Mouse (Mus musculus): ENCODE data around the gene Cyp2c68. TPM values are rescaled to one million over a fixed set of nuclear protein-coding genes. Genes with fewer than 3 reads are reported as not detected.
A peak's percentile ranks its signal among the peaks of the same experiment; 100 is the strongest.
"Not testable (repeated sequence)": the region's sequence is repeated elsewhere in the genome, so short reads cannot be mapped to it uniquely, and the experiment has no call there.

Gene Cyp2c68
- polyA plus RNA-seq (2014; fragmentation: Nextera tagmentation; extraction: Ambion mirVana) = 47.2 and 49.0 TPM in 2 replicates

DNA sequence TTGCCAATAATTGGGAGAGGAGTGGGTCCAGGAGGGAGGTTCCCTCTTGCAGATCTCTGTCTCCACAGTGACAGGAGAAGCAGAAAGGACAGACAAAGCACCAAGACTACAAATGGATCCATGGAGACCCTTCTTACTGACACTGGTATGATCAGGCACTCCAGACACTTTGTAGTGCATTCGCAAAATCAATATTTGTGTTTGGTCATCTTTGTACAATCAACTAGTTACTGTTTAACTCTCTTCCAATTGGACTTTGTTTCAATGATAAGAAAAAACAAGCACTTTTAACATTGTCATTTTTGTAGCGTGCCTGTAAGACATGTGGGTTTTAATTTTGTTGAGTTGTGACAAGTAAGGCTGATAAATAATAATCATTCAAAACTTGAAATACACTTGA, at the start of gene Cyp2c68:
Gene Cyp2c68 (minus strand): TSS at position 135 of the 400 bp plus-strand sequence.
- Histone ChIP-seq H3K27ac (ENCODE audit: low read depth, low read length) (no peak within 1 kb of the TSS), H3K9me3 (ENCODE audit: control insufficient read depth, low read length) (no peaks in the 10 kb centered on the region), H3K9ac (ENCODE audit: low read depth, low read length) (no peak within 1 kb of the TSS), H3K4me2 (no peak within 1 kb of the TSS), H3K27me3 (replicated peaks; ENCODE audit: control insufficient read depth, insufficient read depth, low read length) (no peaks in the 10 kb centered on the region), H3K4me3 (ENCODE audit: low read depth, low read length) (no peak within 1 kb of the TSS), H3K4me1 (replicated peaks; ENCODE audit: control insufficient read depth, insufficient read depth, low read length) (no peaks in the 10 kb centered on the region), H3K36me3 (ENCODE audit: control insufficient read depth, insufficient read depth, low read length) (no peaks in the 10 kb centered on the region)
- 66% methylated on average over 2 of the region's 2 CpGs for WGBS
- DNase-seq (ENCODE audit: low spot score) (no peak), ATAC-seq (replicated peaks; ENCODE audit: low FRiP score) (peak; percentile 57; the same call in 1 of the 2 replicates)

DNA sequence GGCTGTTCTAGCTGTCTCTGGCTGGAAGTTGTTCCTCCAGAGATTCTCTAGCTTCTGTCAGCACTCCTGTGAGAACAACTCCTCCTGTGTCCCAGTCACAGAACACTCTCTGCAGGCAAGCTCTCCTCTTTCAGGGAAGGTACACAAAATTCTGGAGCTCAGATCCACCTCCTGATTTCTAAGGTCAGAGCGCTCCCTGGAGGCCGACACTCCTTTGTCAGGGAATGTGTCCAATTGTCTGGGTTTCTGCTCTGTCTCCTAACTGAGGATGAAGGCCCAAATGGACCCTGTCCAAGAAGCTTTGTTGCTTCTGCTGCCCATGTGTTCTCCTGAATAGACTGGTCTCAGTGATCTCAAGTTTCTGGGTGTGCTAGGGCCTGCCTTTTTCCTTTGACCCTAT, 44.6 kb upstream of the Cyp2c68 start:
- H3K4me3 ChIP-seq (ENCODE audit: low read depth, low read length); H3K4me1 ChIP-seq (replicated peaks; ENCODE audit: control insufficient read depth, insufficient read depth, low read length); H3K36me3 ChIP-seq (ENCODE audit: control insufficient read depth, insufficient read depth, low read length); H3K27ac ChIP-seq (ENCODE audit: low read depth, low read length); DNase-seq (ENCODE audit: low spot score); H3K4me2 ChIP-seq; H3K9me3 ChIP-seq (ENCODE audit: control insufficient read depth, low read length); H3K9ac ChIP-seq (ENCODE audit: low read depth, low read length); ATAC-seq (replicated peaks; ENCODE audit: low FRiP score); H3K27me3 ChIP-seq (replicated peaks; ENCODE audit: control insufficient read depth, insufficient read depth, low read length): not testable (repeated sequence)
- WGBS = 64% methylated on average over 2 of the region's 2 CpGs

DNA sequence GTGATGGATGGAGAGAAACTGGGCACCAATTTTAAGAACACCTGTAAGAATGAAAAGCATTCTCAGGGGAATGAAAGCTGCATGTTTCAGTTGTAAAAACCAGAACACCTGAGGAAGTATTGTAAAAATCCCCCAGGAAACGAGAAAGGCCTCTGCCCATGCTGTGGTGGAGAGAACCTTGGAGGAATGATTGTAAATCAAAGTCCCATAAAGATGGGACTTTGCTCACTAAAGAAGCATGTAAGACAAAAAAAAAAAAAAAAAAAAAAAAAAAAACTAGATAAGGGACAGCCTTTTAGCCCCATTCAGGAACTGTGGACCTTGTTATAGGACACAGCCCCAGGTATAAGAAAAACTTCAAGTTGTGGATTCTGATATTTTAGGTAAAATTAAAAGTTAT, 4.5 kb upstream of the Cyp2c68 start:
- H3K27ac ChIP-seq (ENCODE audit: low read depth, low read length) = no peak overlapping the region
- ATAC-seq (replicated peaks; ENCODE audit: low FRiP score) (no peak), DNase-seq (ENCODE audit: low spot score) (no peak)
- H3K4me1 ChIP-seq (replicated peaks; ENCODE audit: control insufficient read depth, insufficient read depth, low read length) = no peaks in the 10 kb centered on the region
- H3K36me3 ChIP-seq (ENCODE audit: control insufficient read depth, insufficient read depth, low read length) = no peaks in the 10 kb centered on the region
- no peaks in the 10 kb centered on the region for H3K9me3 ChIP-seq (ENCODE audit: control insufficient read depth, low read length)
- 69% methylated on average over 1 of the region's 1 CpGs for WGBS
- H3K4me3 ChIP-seq (ENCODE audit: low read depth, low read length) = no peak overlapping the region
- no peak overlapping the region for H3K9ac ChIP-seq (ENCODE audit: low read depth, low read length)
- H3K4me2 ChIP-seq = no peak overlapping the region
- H3K27me3 ChIP-seq (replicated peaks; ENCODE audit: control insufficient read depth, insufficient read depth, low read length) = no peaks in the 10 kb centered on the region

DNA sequence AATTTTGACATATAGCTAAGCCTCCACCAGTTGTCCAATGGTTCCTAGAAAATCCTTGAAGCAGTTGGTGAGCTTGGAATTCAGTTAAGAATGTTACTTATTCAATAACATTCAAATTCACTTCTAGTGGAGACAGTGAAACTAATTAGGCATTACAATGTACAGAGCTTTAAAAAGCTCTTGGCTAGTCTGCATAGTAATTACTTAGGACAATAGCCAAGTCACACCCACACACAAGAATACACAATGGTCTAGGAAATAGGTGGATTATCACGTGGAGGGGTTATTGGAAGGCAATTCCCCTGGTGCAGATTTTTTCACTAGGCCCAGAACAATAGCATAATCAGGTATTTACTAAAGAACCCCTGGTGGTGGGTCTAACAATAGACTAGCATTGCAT, 3.5 kb upstream of the Cyp2c68 start:
- 73% methylated on average over 1 of the region's 1 CpGs for WGBS
- H3K9ac ChIP-seq (ENCODE audit: low read depth, low read length); DNase-seq (ENCODE audit: low spot score); H3K4me2 ChIP-seq; H3K4me1 ChIP-seq (replicated peaks; ENCODE audit: control insufficient read depth, insufficient read depth, low read length); H3K36me3 ChIP-seq (ENCODE audit: control insufficient read depth, insufficient read depth, low read length); H3K27me3 ChIP-seq (replicated peaks; ENCODE audit: control insufficient read depth, insufficient read depth, low read length); H3K4me3 ChIP-seq (ENCODE audit: low read depth, low read length); ATAC-seq (replicated peaks; ENCODE audit: low FRiP score); H3K27ac ChIP-seq (ENCODE audit: low read depth, low read length); H3K9me3 ChIP-seq (ENCODE audit: control insufficient read depth, low read length): not testable (repeated sequence)

DNA sequence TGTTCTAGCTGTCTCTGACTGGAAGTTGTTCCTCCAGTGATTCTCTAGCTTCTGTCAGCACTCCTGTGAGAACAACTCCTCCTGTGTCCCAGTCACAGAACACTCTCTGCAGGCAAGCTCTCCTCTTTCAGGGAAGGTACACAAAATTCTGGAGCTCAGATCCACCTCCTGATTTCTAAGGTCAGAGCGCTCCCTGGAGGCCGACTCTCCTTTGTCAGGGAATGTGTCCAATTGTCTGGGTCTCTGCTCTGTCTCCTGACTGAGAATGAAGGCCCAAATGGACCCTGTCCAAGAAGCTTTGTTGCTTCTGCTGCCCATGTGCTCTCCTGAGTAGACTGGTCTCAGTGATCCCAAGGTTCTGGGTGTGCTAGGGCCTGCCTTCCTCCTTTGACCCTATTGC, 29.7 kb downstream of the Cyp2c68 start:
- H3K27ac ChIP-seq (ENCODE audit: low read depth, low read length) = not testable (repeated sequence)
- 68% methylated on average over 2 of the region's 2 CpGs for WGBS

DNA sequence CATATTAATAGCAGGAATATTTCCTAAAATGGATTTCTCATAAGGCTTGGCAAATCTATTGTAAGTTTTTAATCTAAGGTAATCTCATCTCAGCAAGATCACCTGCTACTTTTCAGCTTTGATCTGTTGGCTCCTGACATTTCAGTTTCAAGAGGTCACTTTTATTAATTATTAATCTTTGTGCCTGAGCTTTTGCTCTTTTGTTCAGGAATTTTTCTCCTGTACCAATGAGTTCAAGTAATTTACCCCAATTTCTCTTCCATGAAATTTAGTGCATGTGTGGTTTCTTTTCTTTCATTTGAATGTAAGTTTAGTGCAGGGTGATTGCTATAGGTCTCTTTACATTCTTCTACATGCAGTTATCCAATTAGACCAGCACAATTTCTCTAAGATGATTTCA, 75.2 kb downstream of the Cyp2c68 start:
- DNase-seq (ENCODE audit: low spot score); H3K4me3 ChIP-seq (ENCODE audit: low read depth, low read length); H3K9ac ChIP-seq (ENCODE audit: low read depth, low read length); H3K27me3 ChIP-seq (replicated peaks; ENCODE audit: control insufficient read depth, insufficient read depth, low read length); H3K4me2 ChIP-seq; ATAC-seq (replicated peaks; ENCODE audit: low FRiP score); H3K4me1 ChIP-seq (replicated peaks; ENCODE audit: control insufficient read depth, insufficient read depth, low read length); H3K27ac ChIP-seq (ENCODE audit: low read depth, low read length); H3K9me3 ChIP-seq (ENCODE audit: control insufficient read depth, low read length); H3K36me3 ChIP-seq (ENCODE audit: control insufficient read depth, insufficient read depth, low read length): not testable (repeated sequence)

More for the DNA sequence above, 29.7 kb downstream of the Cyp2c68 start:
- not testable (repeated sequence) for H3K27me3 ChIP-seq (replicated peaks; ENCODE audit: control insufficient read depth, insufficient read depth, low read length); ATAC-seq (replicated peaks; ENCODE audit: low FRiP score); H3K9ac ChIP-seq (ENCODE audit: low read depth, low read length); H3K4me2 ChIP-seq; H3K36me3 ChIP-seq (ENCODE audit: control insufficient read depth, insufficient read depth, low read length); H3K4me1 ChIP-seq (replicated peaks; ENCODE audit: control insufficient read depth, insufficient read depth, low read length); H3K9me3 ChIP-seq (ENCODE audit: control insufficient read depth, low read length); H3K4me3 ChIP-seq (ENCODE audit: low read depth, low read length); DNase-seq (ENCODE audit: low spot score)

DNA sequence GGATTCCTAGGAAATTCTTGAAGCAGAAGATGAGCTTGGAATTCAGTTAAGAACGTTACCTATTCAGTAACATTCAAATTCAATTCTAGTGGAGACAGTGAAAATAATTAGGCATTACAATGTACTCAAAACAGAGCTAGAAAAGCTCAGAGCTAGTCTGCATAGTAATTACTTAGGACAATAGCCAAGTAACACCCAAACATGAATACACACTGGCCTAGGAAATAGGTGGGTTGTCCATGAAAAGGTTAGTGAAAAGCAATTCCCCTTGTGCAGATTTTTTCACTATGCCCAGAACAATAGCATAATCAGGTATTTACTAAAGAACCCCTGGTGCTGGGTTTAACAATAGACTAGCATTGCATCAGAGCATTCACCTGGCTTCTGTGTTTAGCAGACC, 88.5 kb downstream of the Cyp2c68 start:
- 49% methylated on average over 1 of the region's 1 CpGs for WGBS
- H3K4me3 ChIP-seq (ENCODE audit: low read depth, low read length) = no peak overlapping the region

DNA sequence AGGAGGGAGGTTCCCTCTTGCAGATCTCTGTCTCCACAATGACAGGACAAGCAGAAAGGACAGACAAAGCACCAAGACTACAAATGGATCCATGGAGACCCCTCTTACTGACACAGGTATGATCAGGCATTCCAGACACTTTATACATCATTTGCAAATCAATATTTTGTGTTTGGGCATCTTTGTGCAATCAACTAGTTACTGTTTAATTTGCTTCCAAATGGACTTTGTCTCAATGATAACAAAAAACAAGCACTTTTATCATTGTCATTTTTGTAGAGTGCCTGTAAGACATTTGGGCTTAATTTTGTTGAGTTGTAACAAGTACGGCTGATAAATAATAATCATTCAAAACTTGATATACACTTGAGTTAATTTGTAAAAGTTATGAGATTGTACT, 91.9 kb downstream of the Cyp2c68 start, which contains the start of gene Cyp2c67:
Gene Cyp2c67 (minus strand): TSS at position 114 of the 400 bp plus-strand sequence.
- 90% methylated on average over 1 of the region's 1 CpGs for WGBS

More for the DNA sequence above, 88.5 kb downstream of the Cyp2c68 start:
- no peak overlapping the region for H3K27ac ChIP-seq (ENCODE audit: low read depth, low read length)
- no peaks in the 10 kb centered on the region for H3K36me3 ChIP-seq (ENCODE audit: control insufficient read depth, insufficient read depth, low read length)
- no peaks in the 10 kb centered on the region for H3K4me1 ChIP-seq (replicated peaks; ENCODE audit: control insufficient read depth, insufficient read depth, low read length)
- peaks cover 3% of the 10 kb centered on the region for H3K9me3 ChIP-seq (ENCODE audit: control insufficient read depth, low read length)
- H3K27me3 ChIP-seq (replicated peaks; ENCODE audit: control insufficient read depth, insufficient read depth, low read length) = no peaks in the 10 kb centered on the region
- H3K4me2 ChIP-seq = no peak overlapping the region
- H3K9ac ChIP-seq (ENCODE audit: low read depth, low read length) = no peak overlapping the region
- no peak for ATAC-seq (replicated peaks; ENCODE audit: low FRiP score)
- DNase-seq (ENCODE audit: low spot score) = no peak

DNA sequence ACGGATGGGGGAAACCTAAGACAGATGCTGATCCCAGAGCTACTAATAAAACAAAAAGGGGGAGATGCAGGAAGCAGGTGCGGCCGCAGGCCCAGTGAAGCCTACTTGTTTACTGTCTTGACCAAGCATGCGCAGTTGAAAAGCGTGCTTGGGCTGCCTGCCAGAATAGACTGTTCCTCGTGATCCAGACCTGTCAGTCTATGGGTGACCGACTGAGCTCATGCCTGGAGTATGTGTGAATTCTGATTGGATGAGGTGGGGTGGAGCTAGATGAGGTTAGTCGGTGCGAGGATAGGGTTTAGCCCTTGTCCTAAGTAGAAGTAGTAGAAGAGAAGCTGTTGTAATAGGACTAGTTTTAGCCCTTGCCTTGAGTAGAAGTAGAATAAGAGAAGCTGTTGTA, 93.3 kb downstream of the Cyp2c68 start:
- DNase-seq (ENCODE audit: low spot score) (no peak), ATAC-seq (replicated peaks; ENCODE audit: low FRiP score) (no peak)
- Histone ChIP-seq H3K36me3 (ENCODE audit: control insufficient read depth, insufficient read depth, low read length) (no peaks in the 10 kb centered on the region), H3K4me2 (no peak overlapping the region), H3K4me3 (ENCODE audit: low read depth, low read length) (no peak overlapping the region), H3K27me3 (replicated peaks; ENCODE audit: control insufficient read depth, insufficient read depth, low read length) (no peaks in the 10 kb centered on the region), H3K27ac (ENCODE audit: low read depth, low read length) (no peak overlapping the region), H3K4me1 (replicated peaks; ENCODE audit: control insufficient read depth, insufficient read depth, low read length) (no peaks in the 10 kb centered on the region), H3K9me3 (ENCODE audit: control insufficient read depth, low read length) (peaks cover 5% of the 10 kb centered on the region), H3K9ac (ENCODE audit: low read depth, low read length) (no peak overlapping the region)
- WGBS = 87% methylated on average over 9 of the region's 9 CpGs

More for the DNA sequence above, 91.9 kb downstream of the Cyp2c68 start, which contains the start of gene Cyp2c67:
- no peak within 1 kb of the TSS for H3K9ac ChIP-seq (ENCODE audit: low read depth, low read length)
- ATAC-seq (replicated peaks; ENCODE audit: low FRiP score) = no peak
- DNase-seq (ENCODE audit: low spot score) = no peak
- peaks cover 5% of the 10 kb centered on the region for H3K9me3 ChIP-seq (ENCODE audit: control insufficient read depth, low read length)
- no peaks in the 10 kb centered on the region for H3K27me3 ChIP-seq (replicated peaks; ENCODE audit: control insufficient read depth, insufficient read depth, low read length)
- H3K27ac ChIP-seq (ENCODE audit: low read depth, low read length) = no peak within 1 kb of the TSS
- H3K4me1 ChIP-seq (replicated peaks; ENCODE audit: control insufficient read depth, insufficient read depth, low read length) = no peaks in the 10 kb centered on the region
- H3K4me3 ChIP-seq (ENCODE audit: low read depth, low read length) = no peak within 1 kb of the TSS
- no peak within 1 kb of the TSS for H3K4me2 ChIP-seq
- H3K36me3 ChIP-seq (ENCODE audit: control insufficient read depth, insufficient read depth, low read length) = no peaks in the 10 kb centered on the region
